ENCODE assay signal across 1 mouse cellular context in genomic region chr7:139994676-139995075, GRCm38 (mm10).
TF ChIP-seq lines count a peak whose summit lies in the region.

No protein-coding gene starts in this region.

TF ChIP-seq in C2C12, 6 proteins besides CTCF, POLR2A, EP300 and RAD21:
- TF ChIP-seq FOSL1 (IDR thresholded peaks at IDR 0.05; ENCODE audit: insufficient read depth, low read length, poor library complexity, severe bottlenecking) (no peak), CEBPB (IDR thresholded peaks at IDR 0.05; ENCODE audit: low read depth) (no peak), MAX (IDR thresholded peaks at IDR 0.05) (no peak), USF1 (IDR thresholded peaks at IDR 0.05; ENCODE audit: low read depth) (no peak), MYOG (IDR thresholded peaks at IDR 0.05; ENCODE audit: control insufficient read depth, extremely low read depth, insufficient read length) (no peak), MYOD1 (IDR thresholded peaks at IDR 0.05; ENCODE audit: control insufficient read depth, insufficient read length, low read depth) (no peak)
